Mouse (Mus musculus): ENCODE results near the gene Neurl1a. TPM values are rescaled to one million over a fixed set of nuclear protein-coding genes. Genes with fewer than 3 reads are reported as not detected.

Gene Neurl1a
- polyA plus RNA-seq, 1 experiment, result 3.7 TPM

DNA sequence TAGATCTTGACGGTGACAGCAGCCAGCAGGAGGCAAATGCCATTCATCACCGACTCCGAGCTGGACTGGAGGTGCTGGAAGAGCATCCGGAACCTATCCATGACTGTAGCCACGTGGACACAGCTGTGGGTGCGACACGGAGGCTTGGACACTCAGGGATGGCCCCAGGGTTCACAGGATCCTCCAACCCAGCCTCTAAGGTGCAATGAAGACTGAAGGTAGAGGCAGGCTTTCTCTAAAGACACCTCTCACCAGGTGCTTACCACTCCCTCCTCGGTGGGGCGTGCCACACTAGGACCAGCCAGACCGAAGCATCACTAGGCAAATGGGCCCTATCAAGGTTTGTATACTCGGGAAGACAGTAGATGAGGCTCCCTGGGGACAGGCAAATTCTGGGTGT is 21.0 kb upstream of the Neurl1a start, which contains the start of gene Calhm3:
Gene Calhm3, minus strand, starts transcription at position 101 of the 400 bp plus-strand sequence.
- H3ac ChIP-seq (ENCODE audit: control insufficient read depth, insufficient read length, low read depth), result no peak within 1 kb of the TSS
- no peaks in the 10 kb centered on the region for H3K79me2 ChIP-seq (ENCODE audit: control insufficient read depth, insufficient read depth)
- no peak within 1 kb of the TSS for H3K4me3 ChIP-seq (ENCODE audit: insufficient read depth, poor library complexity, severe bottlenecking)
- H3K79me3 ChIP-seq (ENCODE audit: low read depth), result no peaks in the 10 kb centered on the region
- TF ChIP-seq MYOG (IDR thresholded peaks at IDR 0.05; ENCODE audit: control insufficient read depth, extremely low read depth, insufficient read length), result no peak
- no peak for TF ChIP-seq MYOD1 (IDR thresholded peaks at IDR 0.05; ENCODE audit: control insufficient read depth, insufficient read length, low read depth)
- TF ChIP-seq USF1 (IDR thresholded peaks at IDR 0.05; ENCODE audit: low read depth), result no peak
- TF ChIP-seq MAX (IDR thresholded peaks at IDR 0.05), result no peak
- H3K27me3 ChIP-seq (ENCODE audit: control insufficient read depth, insufficient read depth, insufficient read length), result peaks cover 15% of the 10 kb centered on the region
- H3K36me3 ChIP-seq (ENCODE audit: control insufficient read depth, insufficient read depth), result no peaks in the 10 kb centered on the region

DNA sequence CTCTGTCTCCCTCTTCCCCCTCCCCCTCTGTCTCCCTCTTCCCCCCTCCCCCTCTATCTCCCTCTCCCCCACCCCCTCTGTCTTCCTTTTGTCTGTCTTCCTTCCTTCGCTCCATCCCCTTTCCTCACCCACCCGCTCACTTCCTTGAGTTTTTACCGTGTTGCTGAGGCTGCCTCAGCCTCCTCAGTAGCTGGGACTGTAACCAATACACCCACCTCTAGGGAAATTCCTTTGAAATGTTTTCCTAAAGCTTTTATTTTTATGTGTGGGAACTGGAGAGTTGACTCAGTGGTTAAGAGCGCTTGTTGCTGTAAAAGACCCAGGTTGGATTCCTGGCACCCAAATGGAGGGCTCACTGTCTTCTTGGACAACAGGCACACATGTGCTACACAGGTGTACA is 17.0 kb upstream of the Neurl1a start:
- TF ChIP-seq MAX (IDR thresholded peaks at IDR 0.05), result no peak
- no peak for TF ChIP-seq CEBPB (IDR thresholded peaks at IDR 0.05; ENCODE audit: low read depth)
- no peak for TF ChIP-seq USF1 (IDR thresholded peaks at IDR 0.05; ENCODE audit: low read depth)
- TF ChIP-seq MYOG (IDR thresholded peaks at IDR 0.05; ENCODE audit: control insufficient read depth, extremely low read depth, insufficient read length), result no peak
- TF ChIP-seq MYOD1 (IDR thresholded peaks at IDR 0.05; ENCODE audit: control insufficient read depth, insufficient read length, low read depth), result no peak
- TF ChIP-seq FOSL1 (IDR thresholded peaks at IDR 0.05; ENCODE audit: insufficient read depth, low read length, poor library complexity, severe bottlenecking), result no peak
- TF ChIP-seq CTCF (IDR thresholded peaks at IDR 0.05; ENCODE audit: control insufficient read depth, insufficient read depth, insufficient read length), result no peak
- Histone ChIP-seq H3K4me3 (ENCODE audit: insufficient read depth, poor library complexity, severe bottlenecking) (no peak overlapping the region), H3K79me3 (ENCODE audit: low read depth) (no peaks in the 10 kb centered on the region), H3ac (ENCODE audit: control insufficient read depth, insufficient read length, low read depth) (no peak overlapping the region), H3K79me2 (ENCODE audit: control insufficient read depth, insufficient read depth) (no peaks in the 10 kb centered on the region), H3K36me3 (ENCODE audit: control insufficient read depth, insufficient read depth) (no peaks in the 10 kb centered on the region), H3K27me3 (ENCODE audit: control insufficient read depth, insufficient read depth, insufficient read length) (peaks cover 7% of the 10 kb centered on the region)

DNA sequence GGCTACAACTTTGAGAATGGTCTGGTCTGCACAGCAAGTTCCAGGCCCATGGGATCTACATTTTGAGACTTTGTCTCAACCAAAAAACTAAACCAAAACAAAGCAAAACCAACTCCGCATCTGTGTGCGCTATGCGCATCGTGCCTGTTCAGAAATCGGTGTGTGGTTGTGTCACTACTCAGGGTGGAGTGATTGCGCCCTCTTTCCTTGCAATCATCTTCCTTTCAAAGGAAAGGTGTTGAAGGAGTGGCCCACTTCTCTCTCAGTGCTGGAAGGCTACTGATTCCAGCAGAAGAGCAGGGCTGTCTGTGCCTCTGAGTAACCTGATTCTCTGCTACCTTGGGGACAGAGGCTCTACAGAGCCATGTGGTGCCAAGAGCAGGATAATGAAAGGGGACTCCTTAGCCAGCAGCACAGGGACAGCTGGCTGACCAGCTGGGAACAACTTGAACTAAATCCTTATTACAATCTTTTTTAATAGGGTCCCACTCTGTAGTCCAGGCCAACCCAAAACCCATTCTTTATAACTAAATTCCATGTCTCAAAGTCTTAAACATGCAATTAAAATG is 15.4 kb upstream of the Neurl1a start:
- H3ac ChIP-seq (ENCODE audit: control insufficient read depth, insufficient read length, low read depth), result no peak overlapping the region
- no peaks in the 10 kb centered on the region for H3K79me2 ChIP-seq (ENCODE audit: control insufficient read depth, insufficient read depth)
- no peaks in the 10 kb centered on the region for H3K79me3 ChIP-seq (ENCODE audit: low read depth)
- H3K36me3 ChIP-seq (ENCODE audit: control insufficient read depth, insufficient read depth), result no peaks in the 10 kb centered on the region
- no peak overlapping the region for H3K4me3 ChIP-seq (ENCODE audit: insufficient read depth, poor library complexity, severe bottlenecking)
- TF ChIP-seq CTCF (IDR thresholded peaks at IDR 0.05; ENCODE audit: control insufficient read depth, insufficient read depth, insufficient read length) (no peak), MYOG (IDR thresholded peaks at IDR 0.05; ENCODE audit: control insufficient read depth, extremely low read depth, insufficient read length) (no peak), CEBPB (IDR thresholded peaks at IDR 0.05; ENCODE audit: low read depth) (no peak)
- no peaks in the 10 kb centered on the region for H3K27me3 ChIP-seq (ENCODE audit: control insufficient read depth, insufficient read depth, insufficient read length)

DNA sequence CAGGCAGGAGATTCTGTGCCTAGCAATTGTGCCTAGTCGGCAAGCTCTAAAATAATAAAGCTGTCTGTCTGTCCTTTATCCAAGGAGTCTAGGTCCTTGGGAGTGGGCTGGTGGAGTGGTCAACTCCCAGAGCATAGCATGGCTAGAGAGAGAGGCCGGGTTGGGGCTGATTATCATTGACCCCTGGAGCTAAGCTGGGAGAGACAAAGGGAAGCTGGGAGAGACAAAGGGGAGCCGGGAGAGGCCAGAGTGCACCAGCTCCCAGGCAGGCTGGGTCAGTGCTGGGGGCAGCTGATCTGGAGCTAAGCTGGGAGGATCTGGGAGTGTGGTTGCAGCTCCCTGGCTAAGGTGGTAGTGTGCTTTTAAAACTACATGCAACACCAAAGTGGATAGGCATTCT is 11.9 kb upstream of the Neurl1a start:
- Histone ChIP-seq H3K79me3 (ENCODE audit: low read depth) (no peaks in the 10 kb centered on the region), H3K27me3 (ENCODE audit: control insufficient read depth, insufficient read depth, insufficient read length) (no peaks in the 10 kb centered on the region), H3ac (ENCODE audit: control insufficient read depth, insufficient read length, low read depth) (no peak overlapping the region)

DNA sequence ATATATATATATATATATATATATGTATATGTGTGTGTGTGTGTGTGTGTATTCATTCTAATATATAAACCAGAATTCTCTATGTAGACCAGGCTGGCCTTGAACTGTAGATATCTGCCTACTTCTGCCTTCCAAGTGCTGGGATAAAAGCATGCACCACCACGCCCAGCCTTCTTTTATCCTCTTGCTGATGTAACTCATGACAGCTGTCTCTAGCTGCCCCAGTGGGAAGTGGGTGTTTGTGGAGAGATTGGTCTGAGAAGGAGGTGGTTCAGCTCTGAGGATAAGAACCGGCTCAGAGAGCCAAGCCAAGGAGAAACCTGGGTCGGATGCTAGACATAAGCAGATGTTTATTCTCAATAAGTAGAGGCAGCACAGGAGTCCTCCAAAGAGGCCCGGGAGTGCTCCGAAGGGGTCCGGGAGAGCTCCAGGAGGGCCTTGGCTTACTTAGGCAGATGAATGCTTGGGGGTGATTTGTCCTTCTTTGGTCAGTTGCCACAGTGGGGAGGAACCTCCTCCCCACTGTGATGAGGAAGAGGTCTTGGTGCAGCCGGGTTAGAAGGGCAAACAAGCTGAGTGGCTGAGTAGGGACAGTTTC is 10.9 kb upstream of the Neurl1a start:
- TF ChIP-seq MYOD1 (IDR thresholded peaks at IDR 0.05; ENCODE audit: control insufficient read depth, insufficient read length, low read depth) (no peak), MAX (IDR thresholded peaks at IDR 0.05) (no peak), FOSL1 (IDR thresholded peaks at IDR 0.05; ENCODE audit: insufficient read depth, low read length, poor library complexity, severe bottlenecking) (no peak), CTCF (IDR thresholded peaks at IDR 0.05; ENCODE audit: control insufficient read depth, insufficient read depth, insufficient read length) (no peak), USF1 (IDR thresholded peaks at IDR 0.05; ENCODE audit: low read depth) (no peak), CEBPB (IDR thresholded peaks at IDR 0.05; ENCODE audit: low read depth) (no peak), MYOG (IDR thresholded peaks at IDR 0.05; ENCODE audit: control insufficient read depth, extremely low read depth, insufficient read length) (no peak)
- H3K4me3 ChIP-seq (ENCODE audit: insufficient read depth, poor library complexity, severe bottlenecking), result no peak overlapping the region
- H3K79me3 ChIP-seq (ENCODE audit: low read depth), result no peaks in the 10 kb centered on the region
- H3K27me3 ChIP-seq (ENCODE audit: control insufficient read depth, insufficient read depth, insufficient read length), result no peaks in the 10 kb centered on the region
- H3ac ChIP-seq (ENCODE audit: control insufficient read depth, insufficient read length, low read depth), result no peak overlapping the region
- H3K79me2 ChIP-seq (ENCODE audit: control insufficient read depth, insufficient read depth), result no peaks in the 10 kb centered on the region
- H3K36me3 ChIP-seq (ENCODE audit: control insufficient read depth, insufficient read depth), result no peaks in the 10 kb centered on the region

More for the DNA sequence above, 11.9 kb upstream of the Neurl1a start:
- Histone ChIP-seq H3K79me2 (ENCODE audit: control insufficient read depth, insufficient read depth) (no peaks in the 10 kb centered on the region), H3K36me3 (ENCODE audit: control insufficient read depth, insufficient read depth) (no peaks in the 10 kb centered on the region), H3K4me3 (ENCODE audit: insufficient read depth, poor library complexity, severe bottlenecking) (no peak overlapping the region)
- TF ChIP-seq CTCF (IDR thresholded peaks at IDR 0.05; ENCODE audit: control insufficient read depth, insufficient read depth, insufficient read length), result no peak
- TF ChIP-seq FOSL1 (IDR thresholded peaks at IDR 0.05; ENCODE audit: insufficient read depth, low read length, poor library complexity, severe bottlenecking), result no peak
- no peak for TF ChIP-seq MAX (IDR thresholded peaks at IDR 0.05)
- TF ChIP-seq MYOD1 (IDR thresholded peaks at IDR 0.05; ENCODE audit: control insufficient read depth, insufficient read length, low read depth), result no peak
- no peak for TF ChIP-seq USF1 (IDR thresholded peaks at IDR 0.05; ENCODE audit: low read depth)
- TF ChIP-seq CEBPB (IDR thresholded peaks at IDR 0.05; ENCODE audit: low read depth), result no peak
- no peak for TF ChIP-seq MYOG (IDR thresholded peaks at IDR 0.05; ENCODE audit: control insufficient read depth, extremely low read depth, insufficient read length)

DNA sequence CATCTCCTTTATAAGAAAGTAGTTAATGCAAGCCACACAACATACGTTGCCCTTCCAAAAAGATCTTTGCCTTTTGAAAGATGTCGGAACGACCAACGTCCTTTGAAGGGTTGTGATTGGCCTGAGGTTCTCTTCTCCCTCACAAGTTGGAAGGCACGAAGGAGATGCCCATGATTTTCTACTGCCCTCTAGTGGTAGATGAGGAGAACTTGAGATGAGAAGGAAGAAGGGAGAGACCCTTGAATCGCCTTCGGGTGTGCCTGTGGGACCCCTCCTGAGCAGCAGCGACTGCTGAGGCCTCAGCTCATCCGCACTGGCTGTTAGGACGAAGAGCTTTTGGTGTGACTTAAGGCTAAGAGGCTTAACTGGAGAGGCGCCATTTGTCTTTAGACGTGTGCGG is 10.4 kb upstream of the Neurl1a start:
- Histone ChIP-seq H3K79me2 (ENCODE audit: control insufficient read depth, insufficient read depth) (no peaks in the 10 kb centered on the region), H3K36me3 (ENCODE audit: control insufficient read depth, insufficient read depth) (no peaks in the 10 kb centered on the region), H3K4me3 (ENCODE audit: insufficient read depth, poor library complexity, severe bottlenecking) (no peak overlapping the region), H3K27me3 (ENCODE audit: control insufficient read depth, insufficient read depth, insufficient read length) (peaks cover 1% of the 10 kb centered on the region), H3K79me3 (ENCODE audit: low read depth) (no peaks in the 10 kb centered on the region), H3ac (ENCODE audit: control insufficient read depth, insufficient read length, low read depth) (no peak overlapping the region)
- TF ChIP-seq CTCF (IDR thresholded peaks at IDR 0.05; ENCODE audit: control insufficient read depth, insufficient read depth, insufficient read length) (peak; percentile 33), USF1 (IDR thresholded peaks at IDR 0.05; ENCODE audit: low read depth) (no peak)

Data from C2C12 (cell line).